Mouse (Mus musculus) right cerebral cortex, adult 18-20 months (tissue): Measurements from ENCODE around the gene Arhgap31.
"Not testable (repeated sequence)": the region's sequence is repeated elsewhere in the genome, so short reads cannot be mapped to it uniquely, and the experiment has no call there.

ENCODE experiments used
- DNase-seq: peaks from one replicate; pipeline ENCODE4 v3.0.0; 2022; ENCODE audit warnings: mixed read lengths

Arhgap31 gene

DNA sequence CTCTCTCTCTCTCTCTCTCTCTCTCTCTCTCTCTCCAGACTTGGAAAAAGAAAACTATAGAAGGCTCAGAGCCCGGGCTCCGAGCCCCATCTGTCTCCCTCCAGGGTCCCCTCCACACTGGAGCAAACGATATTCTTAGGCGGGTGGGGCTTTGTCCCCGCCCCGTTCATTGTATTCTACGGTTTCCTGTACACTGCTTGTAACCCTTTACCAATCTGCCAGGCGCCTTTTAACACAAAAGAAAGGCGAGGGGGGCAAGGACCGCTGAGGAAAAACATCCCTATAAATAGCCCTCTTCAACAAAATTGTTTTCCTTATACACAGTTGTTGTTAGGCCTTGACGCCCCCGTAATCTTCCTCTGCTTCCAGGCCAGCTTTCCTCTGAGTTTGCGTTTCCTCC lies 11.9 kb upstream of the Arhgap31 start:
- DNase-seq = no peak

DNA sequence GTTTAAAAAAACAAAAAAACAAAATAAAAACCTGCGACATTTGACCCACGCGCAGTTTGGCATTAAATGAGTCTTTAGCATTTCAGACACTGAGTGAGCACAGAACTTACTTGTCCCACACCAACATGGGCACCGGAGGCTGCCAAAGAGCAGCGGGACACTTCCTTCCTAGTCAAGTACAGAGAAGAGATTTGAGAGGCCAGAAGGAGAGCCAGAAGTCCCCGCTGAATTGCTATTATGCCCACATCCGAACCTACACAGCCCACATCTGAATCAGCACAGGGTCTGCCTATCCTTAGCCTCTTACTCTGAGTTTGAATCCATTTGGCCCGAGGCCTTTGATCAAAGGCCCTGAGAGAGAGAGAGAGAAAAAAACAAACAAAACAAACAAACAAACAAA lies 11.2 kb upstream of the Arhgap31 start:
- no peak for DNase-seq

GRCm38 (mm10) chr16:38721377-38721776 lies 8.3 kb upstream of the Arhgap31 start:
- DNase-seq = no peak

DNA sequence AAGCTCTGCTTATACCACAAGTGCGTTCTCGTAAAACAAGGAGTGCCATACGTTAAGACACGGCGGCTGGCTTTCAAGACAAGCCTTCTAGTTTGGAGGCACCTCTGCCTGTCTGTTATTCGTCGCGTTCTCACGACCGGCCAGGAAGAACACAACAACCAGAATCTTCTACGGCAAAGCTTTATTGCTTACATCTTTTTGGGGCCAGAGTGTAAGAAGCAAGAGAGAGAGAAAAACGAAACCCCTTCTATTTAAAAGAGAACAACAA lies 1.1 kb upstream of the Arhgap31 start:
- DNase-seq = not testable (repeated sequence)

GRCm38 (mm10) chr16:38713404-38714258 lies 557 bp upstream of the Arhgap31 start:
- DNase-seq = no peak

- DNase-seq = no peak
Measured at GRCm38 (mm10) chr16:38712105-38712504, 969 bp downstream of the Arhgap31 start.

DNA sequence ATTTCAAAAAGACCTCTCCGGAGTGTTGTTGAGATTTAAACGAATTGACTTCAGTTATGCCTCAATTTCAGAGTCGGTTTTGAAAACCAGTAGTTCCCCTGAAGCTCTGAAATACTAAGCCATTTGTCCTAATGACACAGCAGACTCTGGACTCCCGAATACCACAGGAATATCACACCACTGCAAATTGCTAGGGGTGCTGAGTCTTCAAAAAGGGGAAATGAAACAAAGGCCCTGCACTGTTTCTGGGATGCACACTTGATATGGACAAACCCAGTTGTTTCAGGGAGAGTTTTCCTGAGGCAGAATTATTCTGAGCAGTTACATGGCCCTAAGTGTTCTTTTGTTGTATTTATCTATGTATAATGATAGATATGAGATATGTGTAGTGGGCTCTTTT lies 1.8 kb downstream of the Arhgap31 start:
- no peak for DNase-seq

GRCm38 (mm10) chr16:38708962-38709520 lies 4.0 kb downstream of the Arhgap31 start:
- no peak for DNase-seq

- no peak for DNase-seq
Measured at GRCm38 (mm10) chr16:38706782-38707181, 6.3 kb downstream of the Arhgap31 start.

DNA sequence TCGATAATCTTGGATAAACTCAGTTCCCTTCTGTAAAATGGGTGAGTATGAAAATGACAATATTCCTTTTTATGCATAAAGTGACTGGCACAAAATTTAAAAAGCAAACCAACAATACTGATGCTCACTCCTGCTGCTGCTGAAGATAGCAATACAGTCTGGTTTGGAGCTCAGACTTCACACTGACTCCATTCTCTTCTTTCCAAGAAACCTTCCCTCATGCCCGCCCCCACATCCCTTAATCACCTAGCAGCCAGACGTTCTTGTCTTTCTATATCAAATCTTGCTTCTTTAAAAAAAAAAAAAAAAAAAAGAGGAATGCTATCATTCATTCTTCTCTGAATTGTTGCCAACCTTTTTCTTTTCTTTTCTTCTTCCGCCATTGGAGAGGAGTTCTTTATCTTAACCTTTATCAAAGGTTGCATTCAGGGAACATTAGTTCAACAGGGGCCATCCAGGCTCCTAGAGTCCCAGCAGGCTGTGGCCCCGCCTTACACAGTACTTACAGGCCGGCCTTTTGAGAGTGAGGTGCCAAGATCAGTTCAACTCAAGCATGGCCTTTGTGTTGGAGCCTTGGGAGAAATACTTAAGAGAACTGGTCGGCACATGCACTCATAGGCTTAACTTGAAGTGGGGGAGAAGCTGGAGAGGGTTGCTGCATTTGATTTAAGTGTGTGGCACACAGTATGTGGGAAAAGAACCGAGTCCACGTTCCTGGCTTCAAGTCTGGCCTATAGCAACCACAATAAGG lies 7.4 kb downstream of the Arhgap31 start:
- no peak for DNase-seq

DNA sequence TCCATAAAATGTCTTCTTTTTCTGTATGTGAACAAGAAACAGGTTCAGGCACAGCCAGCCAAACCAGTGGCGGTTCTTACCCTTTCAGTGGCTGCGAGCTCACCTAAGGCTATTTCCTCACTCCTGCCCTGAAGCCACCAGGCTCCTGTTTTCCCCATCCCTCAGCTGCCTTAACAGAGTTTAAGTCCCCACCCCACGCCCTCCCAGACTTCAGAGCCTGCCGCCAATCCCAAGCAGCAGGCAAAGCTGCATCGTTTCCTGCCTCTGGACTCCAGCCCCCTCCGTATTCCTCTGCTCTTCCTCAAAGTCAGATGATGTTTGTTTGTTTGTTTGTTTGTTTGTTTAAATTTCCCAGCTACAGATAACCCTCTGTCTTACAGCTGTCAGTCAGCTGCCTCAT lies 9.6 kb downstream of the Arhgap31 start:
- no peak for DNase-seq

DNA sequence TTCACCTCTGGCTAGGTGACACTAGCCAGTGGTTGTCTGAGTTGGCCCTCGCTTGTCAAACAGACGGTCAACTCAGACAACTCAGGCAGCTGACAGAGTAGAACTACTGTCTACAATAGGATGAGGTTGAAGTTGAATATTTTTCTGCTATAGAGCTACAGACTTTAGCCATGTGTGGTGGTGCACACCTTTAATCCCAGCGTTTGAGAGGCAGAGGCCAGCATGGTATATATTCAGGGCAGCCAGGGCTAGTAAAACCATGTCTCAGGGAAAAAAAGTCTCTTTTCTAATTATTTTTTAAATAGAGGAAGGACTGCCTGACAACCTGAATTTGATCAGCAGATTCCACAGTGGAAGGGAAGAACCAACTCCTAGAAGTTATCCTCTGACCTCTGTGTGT lies 10.8 kb downstream of the Arhgap31 start:
- no peak for DNase-seq

GRCm38 (mm10) chr16:38701492-38702185 lies 11.4 kb downstream of the Arhgap31 start:
- DNase-seq = no peak

DNA sequence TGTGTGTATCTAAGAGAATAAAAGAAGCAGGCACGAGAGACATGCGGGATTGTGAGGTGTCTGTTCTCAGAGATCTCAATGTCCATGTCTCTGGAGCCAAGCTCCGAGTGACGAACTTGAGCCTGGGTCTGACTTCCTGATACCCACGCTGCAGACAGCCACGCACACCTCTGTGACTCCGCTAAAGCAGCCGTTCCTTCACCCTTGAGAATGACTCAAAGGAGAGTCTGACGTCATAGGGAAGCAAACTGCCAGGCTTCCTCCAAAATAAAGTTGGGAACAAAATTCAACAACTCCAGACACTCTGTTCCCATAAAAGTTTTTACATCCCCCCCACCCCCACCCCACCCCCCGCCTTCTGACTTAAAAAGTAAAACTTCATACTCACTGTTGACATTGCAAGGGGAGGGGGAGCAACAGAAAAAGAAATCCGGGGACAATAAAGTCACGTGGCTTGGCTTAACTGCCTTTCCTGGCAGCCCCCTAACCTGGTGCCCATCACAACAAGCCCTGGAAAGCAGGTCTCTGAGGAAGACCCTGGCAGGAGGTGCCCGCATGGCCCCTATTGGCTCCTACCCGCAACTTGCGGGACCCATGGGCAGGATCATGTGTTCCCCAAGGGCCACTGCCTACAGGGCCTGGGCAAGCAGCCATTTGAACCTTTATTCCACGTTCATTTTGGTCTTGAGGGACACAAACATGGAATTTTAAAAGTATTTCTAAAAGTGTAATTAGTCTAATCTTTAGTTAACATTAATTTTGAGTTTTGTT lies 12.5 kb downstream of the Arhgap31 start:
- no peak for DNase-seq

GRCm38 (mm10) chr16:38697611-38698010 lies 15.5 kb downstream of the Arhgap31 start:
- no peak for DNase-seq

GRCm38 (mm10) chr16:38695557-38695956 lies 17.5 kb downstream of the Arhgap31 start:
- DNase-seq = no peak

DNA sequence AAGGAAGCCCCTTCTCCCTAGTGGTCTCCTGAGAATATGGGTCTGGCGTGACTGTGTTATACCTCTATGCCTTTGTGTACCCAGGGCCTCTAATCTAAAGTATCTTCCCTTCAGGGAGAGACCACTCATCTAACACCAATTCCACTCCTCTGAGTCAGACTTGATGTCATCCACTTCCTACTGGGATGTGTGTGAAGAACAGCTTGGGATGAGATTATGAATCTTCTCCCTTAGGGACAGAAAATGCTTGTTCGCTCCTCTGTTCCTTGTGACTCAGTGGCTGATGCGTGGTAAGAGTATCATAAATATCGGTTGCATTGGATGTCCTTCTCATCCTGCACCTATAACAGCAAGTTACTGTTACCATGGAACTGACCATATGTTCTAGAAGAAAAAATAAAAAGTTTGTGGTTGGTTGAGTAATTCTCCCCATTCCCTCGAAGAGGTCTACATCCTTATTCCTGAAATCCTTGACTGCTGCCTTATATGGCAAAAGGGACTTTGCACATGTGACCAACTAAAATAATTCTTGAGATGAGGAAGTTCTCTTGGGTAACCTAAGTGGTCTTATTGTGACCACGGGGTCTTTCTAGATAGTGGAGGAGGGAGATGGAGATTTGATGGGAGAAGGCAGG lies 18.1 kb downstream of the Arhgap31 start:
- DNase-seq = no peak

DNA sequence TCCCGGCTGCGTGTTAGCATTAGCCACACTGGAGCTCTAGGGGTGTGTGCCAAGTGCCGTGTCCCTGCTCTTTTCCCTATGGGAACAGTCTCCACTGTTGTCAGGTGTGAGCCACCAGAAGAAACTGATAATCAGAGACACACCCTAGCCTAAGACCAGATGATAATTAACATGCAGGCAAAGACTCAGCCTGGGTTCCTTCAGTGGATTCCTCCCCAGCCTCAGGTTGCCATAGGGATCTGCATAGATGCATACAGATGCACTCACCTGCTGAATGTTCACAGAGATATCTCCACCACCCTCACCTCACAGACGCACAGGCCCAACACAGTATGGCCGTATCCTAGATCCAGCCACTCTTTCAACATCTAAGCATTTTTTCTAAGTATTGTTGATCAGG lies 22.6 kb downstream of the Arhgap31 start:
- DNase-seq = no peak

DNA sequence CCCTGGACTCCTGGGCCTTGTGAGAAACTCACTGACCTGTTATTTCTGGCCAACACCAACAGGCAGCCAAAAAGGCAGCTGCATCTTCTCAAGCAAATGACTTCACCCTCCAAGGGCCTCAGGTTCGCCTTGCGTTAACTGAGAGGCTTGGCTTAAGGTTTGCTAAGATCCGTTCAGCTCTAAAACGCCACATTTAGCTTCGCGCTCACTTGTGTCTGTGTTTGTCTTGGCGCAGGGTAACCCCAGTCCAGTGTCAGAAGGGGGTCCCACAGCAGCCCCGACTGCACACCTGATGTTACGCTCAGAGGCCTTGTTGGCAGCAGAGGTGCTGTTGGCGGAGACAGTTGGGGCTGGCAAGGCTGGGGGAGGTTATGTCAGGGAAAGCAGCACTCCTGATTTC lies 23.3 kb downstream of the Arhgap31 start:
- DNase-seq = no peak

GRCm38 (mm10) chr16:38688531-38689264 lies 24.4 kb downstream of the Arhgap31 start:
- DNase-seq = no peak

DNA sequence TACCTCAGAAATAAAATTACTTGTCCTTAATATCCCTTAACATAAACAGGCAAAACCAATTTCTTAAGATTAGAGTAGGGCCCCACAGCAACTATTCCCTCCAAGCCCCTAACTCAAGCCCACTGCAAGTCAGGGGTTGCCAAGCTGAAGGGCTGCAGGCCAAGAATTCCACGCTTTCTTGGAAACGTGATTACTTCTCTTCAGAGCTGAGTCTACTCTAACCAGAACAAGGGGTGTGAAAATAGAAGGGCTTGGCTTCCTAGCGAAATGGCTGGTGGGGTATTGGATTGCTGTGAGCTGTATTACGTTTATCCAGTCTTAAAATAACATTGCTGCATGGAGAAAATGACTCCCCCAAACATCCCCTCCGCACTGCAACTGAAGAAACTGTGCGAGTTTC lies 25.4 kb downstream of the Arhgap31 start:
- no peak for DNase-seq

GRCm38 (mm10) chr16:38683094-38683493 lies 30.0 kb downstream of the Arhgap31 start:
- DNase-seq = no peak
